Mouse (Mus musculus): Measurements from ENCODE around the gene BC051019. TPM values are rescaled to one million over a fixed set of nuclear protein-coding genes. Genes with fewer than 3 reads are reported as not detected.

The BC051019 gene
- polyA plus RNA-seq (2014; fragmentation: Nextera tagmentation; extraction: Ambion mirVana): not detected in 2 replicates

DNA sequence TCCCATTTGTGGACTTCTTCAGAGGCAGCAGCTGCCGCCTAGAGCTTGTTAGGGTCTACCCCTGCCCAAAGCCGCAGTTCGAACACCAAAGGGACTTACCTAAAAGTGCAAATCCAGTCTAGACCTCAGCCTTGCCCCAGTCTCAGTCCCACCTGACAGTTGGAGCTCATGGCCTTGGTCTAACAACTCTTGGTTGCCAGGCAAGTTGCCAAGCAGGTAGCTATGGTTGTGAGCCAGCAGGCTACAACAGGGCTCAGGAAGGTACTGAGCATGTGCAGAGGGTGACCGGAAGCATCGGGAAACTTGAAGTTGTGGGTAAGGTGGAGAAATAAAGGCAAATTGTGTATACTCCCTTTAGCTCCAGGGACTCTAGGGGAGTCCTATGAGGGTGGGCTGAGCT is at the start of gene BC051019:
TSS of gene BC051019 (minus strand) at position 154 of the 400 bp plus-strand sequence.
- no peaks in the 10 kb centered on the region for H3K4me1 ChIP-seq (replicated peaks; ENCODE audit: control insufficient read depth, insufficient read depth, low read length)
- H3K4me3 ChIP-seq (ENCODE audit: low read depth, low read length): no peak within 1 kb of the TSS
- no peak for ATAC-seq (replicated peaks; ENCODE audit: low FRiP score)
- no peak within 1 kb of the TSS for H3K27ac ChIP-seq (ENCODE audit: low read depth, low read length)
- H3K9me3 ChIP-seq (ENCODE audit: control insufficient read depth, low read length): no peaks in the 10 kb centered on the region
- 93% methylated on average over 5 of the region's 5 CpGs for WGBS
- H3K9ac ChIP-seq (ENCODE audit: low read length): no peak within 1 kb of the TSS
- H3K4me2 ChIP-seq (ENCODE audit: low read depth, low read length, severe bottlenecking): no peak within 1 kb of the TSS
- H3K36me3 ChIP-seq (ENCODE audit: control insufficient read depth, insufficient read depth, low read length): no peaks in the 10 kb centered on the region
- no peaks in the 10 kb centered on the region for H3K27me3 ChIP-seq (ENCODE audit: control insufficient read depth, insufficient read depth, low read length)
- no peak for DNase-seq (ENCODE audit: low spot score)

- Histone ChIP-seq H3K9ac (ENCODE audit: low read length) (no peak overlapping the region), H3K4me2 (ENCODE audit: low read depth, low read length, severe bottlenecking) (no peak overlapping the region), H3K27ac (ENCODE audit: low read depth, low read length) (no peak overlapping the region), H3K4me3 (ENCODE audit: low read depth, low read length) (no peak overlapping the region), H3K36me3 (ENCODE audit: control insufficient read depth, insufficient read depth, low read length) (no peaks in the 10 kb centered on the region), H3K9me3 (ENCODE audit: control insufficient read depth, low read length) (no peaks in the 10 kb centered on the region), H3K4me1 (replicated peaks; ENCODE audit: control insufficient read depth, insufficient read depth, low read length) (no peaks in the 10 kb centered on the region), H3K27me3 (ENCODE audit: control insufficient read depth, insufficient read depth, low read length) (no peaks in the 10 kb centered on the region)
- DNase-seq (ENCODE audit: low spot score) (no peak), ATAC-seq (replicated peaks; ENCODE audit: low FRiP score) (no peak)
Observed at GRCm38 (mm10) chr7:109772251-109772650, 48.6 kb upstream of the BC051019 start.

DNA sequence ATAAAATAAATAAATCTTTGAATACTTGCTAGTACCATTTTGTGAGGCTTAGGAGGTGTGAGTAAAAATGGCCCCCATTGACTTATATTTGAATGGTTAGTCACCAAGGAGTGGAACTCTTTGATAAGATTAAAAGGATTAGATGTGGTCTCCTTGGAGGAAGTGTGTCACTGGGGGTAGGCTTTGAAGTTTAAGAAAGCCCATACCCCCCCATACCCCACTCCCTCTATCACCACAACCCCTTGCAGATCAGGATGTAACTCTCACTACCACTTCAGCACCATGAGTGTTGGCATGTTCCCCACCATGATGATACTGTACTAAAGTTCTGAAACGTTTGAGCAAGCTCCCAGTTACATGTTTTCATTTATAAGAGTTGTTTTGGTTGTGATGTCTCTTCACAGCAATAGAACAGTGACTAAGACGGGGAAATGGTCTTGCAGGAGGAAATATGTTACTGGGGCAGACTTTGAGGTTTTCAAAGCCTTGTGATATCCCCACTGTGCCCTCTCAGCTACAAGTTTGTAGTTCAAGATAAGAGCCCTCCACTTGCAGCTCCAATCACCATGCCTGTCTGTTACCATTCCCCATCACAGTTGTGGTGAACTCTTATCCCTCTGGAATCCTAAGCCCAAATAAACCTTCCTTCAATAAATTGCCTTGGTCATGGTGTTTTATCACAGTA is 45.2 kb upstream of the BC051019 start:
- Histone ChIP-seq H3K4me1 (replicated peaks; ENCODE audit: control insufficient read depth, insufficient read depth, low read length) (no peaks in the 10 kb centered on the region), H3K9ac (ENCODE audit: low read length) (no peak overlapping the region), H3K4me2 (ENCODE audit: low read depth, low read length, severe bottlenecking) (no peak overlapping the region), H3K4me3 (ENCODE audit: low read depth, low read length) (no peak overlapping the region), H3K27me3 (ENCODE audit: control insufficient read depth, insufficient read depth, low read length) (no peaks in the 10 kb centered on the region), H3K36me3 (ENCODE audit: control insufficient read depth, insufficient read depth, low read length) (no peaks in the 10 kb centered on the region), H3K9me3 (ENCODE audit: control insufficient read depth, low read length) (no peaks in the 10 kb centered on the region), H3K27ac (ENCODE audit: low read depth, low read length) (no peak overlapping the region)
- WGBS: 52% methylated on average over 2 of the region's 2 CpGs
- ATAC-seq (replicated peaks; ENCODE audit: low FRiP score) (no peak), DNase-seq (ENCODE audit: low spot score) (no peak)

DNA sequence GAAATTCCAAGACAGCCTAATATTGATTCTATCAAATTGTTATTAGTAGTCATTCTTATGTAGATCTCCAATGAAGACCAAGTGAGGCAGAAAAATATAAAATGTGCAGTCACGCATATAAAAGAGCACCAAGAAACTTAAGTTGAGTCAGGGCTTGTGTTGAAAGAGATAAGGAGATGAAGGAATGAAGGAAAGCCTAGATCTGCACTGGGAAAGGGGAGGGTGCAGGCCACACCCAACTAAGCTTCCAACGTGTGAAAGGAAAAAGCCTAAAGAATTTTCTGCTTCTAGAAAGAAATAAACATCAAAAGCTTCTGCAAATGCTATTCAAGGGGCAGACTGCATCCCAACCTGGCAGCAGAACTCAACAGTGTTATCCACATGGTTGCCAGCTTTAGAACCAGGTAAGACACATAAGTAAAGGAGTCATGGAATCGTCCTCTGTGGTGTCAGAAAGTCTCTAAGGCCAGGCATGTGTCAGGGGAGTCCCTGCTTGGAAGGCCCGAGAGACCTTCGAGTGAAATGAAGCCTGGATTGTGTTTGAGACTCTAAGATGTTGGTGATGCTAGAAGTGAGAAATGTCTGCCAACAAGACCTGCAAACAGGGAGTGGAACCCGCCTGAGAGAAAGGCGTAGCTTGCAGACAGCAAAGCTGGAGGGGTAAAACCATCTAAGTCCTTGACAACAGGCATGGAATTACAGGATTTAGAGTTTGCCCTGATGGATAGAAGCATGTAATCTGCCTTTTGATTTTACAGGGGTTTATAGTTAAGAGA is 44.1 kb upstream of the BC051019 start:
- Histone ChIP-seq H3K36me3 (ENCODE audit: control insufficient read depth, insufficient read depth, low read length) (no peaks in the 10 kb centered on the region), H3K9me3 (ENCODE audit: control insufficient read depth, low read length) (no peaks in the 10 kb centered on the region), H3K4me2 (ENCODE audit: low read depth, low read length, severe bottlenecking) (no peak overlapping the region), H3K4me1 (replicated peaks; ENCODE audit: control insufficient read depth, insufficient read depth, low read length) (no peaks in the 10 kb centered on the region), H3K27ac (ENCODE audit: low read depth, low read length) (no peak overlapping the region), H3K4me3 (ENCODE audit: low read depth, low read length) (no peak overlapping the region), H3K27me3 (ENCODE audit: control insufficient read depth, insufficient read depth, low read length) (no peaks in the 10 kb centered on the region), H3K9ac (ENCODE audit: low read length) (no peak overlapping the region)
- no peak for ATAC-seq (replicated peaks; ENCODE audit: low FRiP score)
- 85% methylated on average over 7 of the region's 7 CpGs for WGBS
- no peak for DNase-seq (ENCODE audit: low spot score)

DNA sequence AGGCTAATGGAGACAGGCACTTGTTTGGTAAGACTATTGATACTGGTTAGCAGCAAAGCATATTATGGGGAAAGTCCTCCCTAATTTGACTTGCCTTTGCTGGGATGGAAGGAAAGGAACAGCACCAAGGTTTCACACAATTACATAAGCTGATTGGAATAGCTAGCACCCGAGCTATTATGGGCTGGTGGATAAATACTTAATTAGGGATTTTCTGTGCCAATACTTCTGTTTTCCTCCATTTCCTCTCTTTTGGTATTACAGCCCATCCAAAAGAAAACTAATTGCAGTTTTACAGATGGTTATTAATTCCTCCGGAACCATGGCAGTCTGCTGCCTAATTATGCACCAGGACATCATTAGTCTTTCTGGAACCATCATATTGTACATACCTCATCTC is 40.4 kb upstream of the BC051019 start:
- H3K9ac ChIP-seq (ENCODE audit: low read length): no peak overlapping the region
- no peaks in the 10 kb centered on the region for H3K4me1 ChIP-seq (replicated peaks; ENCODE audit: control insufficient read depth, insufficient read depth, low read length)
- no peaks in the 10 kb centered on the region for H3K9me3 ChIP-seq (ENCODE audit: control insufficient read depth, low read length)
- H3K4me3 ChIP-seq (ENCODE audit: low read depth, low read length): no peak overlapping the region
- DNase-seq (ENCODE audit: low spot score) (no peak), ATAC-seq (replicated peaks; ENCODE audit: low FRiP score) (no peak)
- no peaks in the 10 kb centered on the region for H3K27me3 ChIP-seq (ENCODE audit: control insufficient read depth, insufficient read depth, low read length)
- H3K27ac ChIP-seq (ENCODE audit: low read depth, low read length): no peak overlapping the region
- 60% methylated on average over 2 of the region's 2 CpGs for WGBS
- no peak overlapping the region for H3K4me2 ChIP-seq (ENCODE audit: low read depth, low read length, severe bottlenecking)
- H3K36me3 ChIP-seq (ENCODE audit: control insufficient read depth, insufficient read depth, low read length): no peaks in the 10 kb centered on the region

DNA sequence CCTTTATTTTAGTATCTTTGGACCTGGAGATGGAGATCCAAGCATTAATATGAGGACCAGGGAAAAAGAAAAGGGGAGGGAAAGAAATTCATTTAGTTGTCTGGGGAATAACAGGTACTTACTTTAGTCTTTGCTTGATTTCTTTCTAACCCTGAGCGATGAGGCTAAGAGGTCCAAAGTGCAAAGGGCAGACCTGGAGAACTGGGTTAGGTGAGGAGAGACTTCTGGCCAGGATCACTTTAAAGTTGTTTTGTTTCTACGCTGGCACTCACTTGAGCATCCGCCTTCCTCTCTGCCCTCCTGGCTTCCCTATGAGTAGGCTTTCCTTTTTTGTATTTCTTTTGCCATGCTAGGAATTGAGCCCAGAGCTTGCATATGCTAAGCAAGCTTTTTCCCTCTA is 32.6 kb upstream of the BC051019 start:
- no peaks in the 10 kb centered on the region for H3K4me1 ChIP-seq (replicated peaks; ENCODE audit: control insufficient read depth, insufficient read depth, low read length)
- ATAC-seq (replicated peaks; ENCODE audit: low FRiP score) (no peak), DNase-seq (ENCODE audit: low spot score) (no peak)
- H3K27ac ChIP-seq (ENCODE audit: low read depth, low read length): no peak overlapping the region
- H3K9ac ChIP-seq (ENCODE audit: low read length): no peak overlapping the region
- H3K4me3 ChIP-seq (ENCODE audit: low read depth, low read length): no peak overlapping the region
- WGBS: 92% methylated on average over 3 of the region's 3 CpGs
- H3K36me3 ChIP-seq (ENCODE audit: control insufficient read depth, insufficient read depth, low read length): no peaks in the 10 kb centered on the region
- H3K9me3 ChIP-seq (ENCODE audit: control insufficient read depth, low read length): no peaks in the 10 kb centered on the region
- no peaks in the 10 kb centered on the region for H3K27me3 ChIP-seq (ENCODE audit: control insufficient read depth, insufficient read depth, low read length)
- H3K4me2 ChIP-seq (ENCODE audit: low read depth, low read length, severe bottlenecking): no peak overlapping the region

- WGBS: 93% methylated on average over 8 of the region's 8 CpGs
- H3K9ac ChIP-seq (ENCODE audit: low read length): no peak overlapping the region
- H3K27me3 ChIP-seq (ENCODE audit: control insufficient read depth, insufficient read depth, low read length): no peaks in the 10 kb centered on the region
- H3K4me1 ChIP-seq (replicated peaks; ENCODE audit: control insufficient read depth, insufficient read depth, low read length): no peaks in the 10 kb centered on the region
- no peak overlapping the region for H3K4me3 ChIP-seq (ENCODE audit: low read depth, low read length)
- no peaks in the 10 kb centered on the region for H3K36me3 ChIP-seq (ENCODE audit: control insufficient read depth, insufficient read depth, low read length)
- no peak overlapping the region for H3K4me2 ChIP-seq (ENCODE audit: low read depth, low read length, severe bottlenecking)
- DNase-seq (ENCODE audit: low spot score) (no peak), ATAC-seq (replicated peaks; ENCODE audit: low FRiP score) (no peak)
- no peak overlapping the region for H3K27ac ChIP-seq (ENCODE audit: low read depth, low read length)
- H3K9me3 ChIP-seq (ENCODE audit: control insufficient read depth, low read length): no peaks in the 10 kb centered on the region
Observed at GRCm38 (mm10) chr7:109754034-109754433, 30.4 kb upstream of the BC051019 start.

GRCm38 (mm10) chr7:109752008-109752925 is 28.6 kb upstream of the BC051019 start, which contains the start of gene Tmem9b:
Tmem9b (minus strand) TSS chr7:109752875.
- H3K9me3 ChIP-seq (ENCODE audit: control insufficient read depth, low read length): no peaks in the 10 kb centered on the region
- H3K27ac ChIP-seq (ENCODE audit: low read depth, low read length): peak within 1 kb of the TSS; percentile 0; the same call in 1 of the 2 replicates
- no peaks in the 10 kb centered on the region for H3K27me3 ChIP-seq (ENCODE audit: control insufficient read depth, insufficient read depth, low read length)
- peak within 1 kb of the TSS; percentile 82 for H3K4me2 ChIP-seq (ENCODE audit: low read depth, low read length, severe bottlenecking)
- ATAC-seq (replicated peaks; ENCODE audit: low FRiP score): peak; percentile 89
- WGBS: under 1% methylated on average over 72 of the region's 74 CpGs
- no peaks in the 10 kb centered on the region for H3K36me3 ChIP-seq (ENCODE audit: control insufficient read depth, insufficient read depth, low read length)
- H3K9ac ChIP-seq (ENCODE audit: low read length): peak within 1 kb of the TSS; percentile 89
- H3K4me3 ChIP-seq (ENCODE audit: low read depth, low read length): peak within 1 kb of the TSS; percentile 88
- H3K4me1 ChIP-seq (replicated peaks; ENCODE audit: control insufficient read depth, insufficient read depth, low read length): no peaks in the 10 kb centered on the region
- peak; percentile 86 for DNase-seq (ENCODE audit: low spot score)
